7 mouse cellular contexts compared by ENCODE assay signal in genomic region chr6:140337897-140338749, GRCm38 (mm10).
DNase-seq lines count a peak whose midpoint lies in the region; ATAC-seq and TF ChIP-seq lines count a peak whose summit lies in the region.

No protein-coding gene starts in this region.

- peaks cover 24% of the 10 kb centered on the region for H3K4me1 ChIP-seq in lung, embryonic 14.5 days (ENCODE audit: insufficient read depth)
- peaks cover 40% of the 10 kb centered on the region for H3K4me1 ChIP-seq in forebrain, embryonic 12.5 days
- H3K4me1 ChIP-seq in midbrain, embryonic 13.5 days (replicated peaks): peaks cover 38% of the 10 kb centered on the region

- no peak overlapping the region for H3K9ac ChIP-seq in lung, embryonic 14.5 days
- H3K9ac ChIP-seq in forebrain, embryonic 12.5 days: no peak overlapping the region
- H3K9ac ChIP-seq in midbrain, embryonic 13.5 days (replicated peaks): 0 out of 2 replicates have a peak overlapping the region, but pooled peaks have one; percentile 28

- TF ChIP-seq CTCF in lung, embryonic 14.5 days (IDR thresholded peaks at IDR 0.05; ENCODE audit: low read depth): no peak

- H3K27ac ChIP-seq in lung, embryonic 14.5 days (ENCODE audit: low read depth): peak overlapping the region; percentile 78
- H3K27ac ChIP-seq in forebrain, embryonic 12.5 days: peak overlapping the region; percentile 74
- H3K27ac ChIP-seq in midbrain, embryonic 13.5 days: peak overlapping the region; percentile 26; the same call in 1 of the 2 replicates

- H3K27me3 ChIP-seq in lung, embryonic 14.5 days (ENCODE audit: insufficient read depth, low read length): no peaks in the 10 kb centered on the region
- no peaks in the 10 kb centered on the region for H3K27me3 ChIP-seq in forebrain, embryonic 12.5 days
- H3K27me3 ChIP-seq in midbrain, embryonic 13.5 days: no peaks in the 10 kb centered on the region

- WGBS in lung, embryonic 14.5 days: 45% methylated on average over 19 of the region's 19 CpGs
- 20% methylated on average over 19 of the region's 19 CpGs for WGBS in forebrain, embryonic 12.5 days
- 21% methylated on average over 19 of the region's 19 CpGs for WGBS in midbrain, embryonic 13.5 days

- peak; percentile 24 for DNase-seq in lung, embryonic 14.5 days
- no peak for DNase-seq in lung, postnatal 25 days (ENCODE audit: low spot score)
- DNase-seq in kidney, adult 18-20 months: peak; percentile 35
- no peak for DNase-seq in right cerebral cortex, adult 18-20 months

- no peak for ATAC-seq in lung, embryonic 14.5 days (ENCODE audit: insufficient read depth)
- 0 out of 2 replicates have a peak, but pooled peaks have one; percentile 13 for ATAC-seq in forebrain, embryonic 12.5 days (ENCODE audit: low FRiP score)
- ATAC-seq in midbrain, embryonic 13.5 days: peak; percentile 27; the same call in 1 of the 2 replicates
- ATAC-seq in activated CD4-positive, CD25-positive, alpha-beta regulatory T cell, adult 4 months: no peak

- H3K4me3 ChIP-seq in lung, embryonic 14.5 days (ENCODE audit: low read depth, low read length): no peak overlapping the region
- H3K4me3 ChIP-seq in forebrain, embryonic 12.5 days (replicated peaks): 0 out of 2 replicates have a peak overlapping the region, but pooled peaks have one; percentile 11
- peak overlapping the region; percentile 9 for H3K4me3 ChIP-seq in midbrain, embryonic 13.5 days (replicated peaks)

- H3K9me3 ChIP-seq in lung, embryonic 14.5 days (ENCODE audit: low read depth, low read length): no peaks in the 10 kb centered on the region
- no peaks in the 10 kb centered on the region for H3K9me3 ChIP-seq in forebrain, embryonic 12.5 days
- H3K9me3 ChIP-seq in midbrain, embryonic 13.5 days: no peaks in the 10 kb centered on the region

- no peaks in the 10 kb centered on the region for H3K36me3 ChIP-seq in lung, embryonic 14.5 days (ENCODE audit: insufficient read depth)
- no peaks in the 10 kb centered on the region for H3K36me3 ChIP-seq in forebrain, embryonic 12.5 days (replicated peaks)
- H3K36me3 ChIP-seq in midbrain, embryonic 13.5 days: no peaks in the 10 kb centered on the region

- H3K4me2 ChIP-seq in lung, embryonic 14.5 days: peak overlapping the region; percentile 47
- peak overlapping the region; percentile 45 for H3K4me2 ChIP-seq in forebrain, embryonic 12.5 days
- peak overlapping the region; percentile 46 for H3K4me2 ChIP-seq in midbrain, embryonic 13.5 days (replicated peaks)

Comparison
In these comparisons a context has a peak if more than half of its experiments do, and no peak if none do; other contexts are left out.
1. DNase-seq: peak in lung, embryonic 14.5 days (single experiment) and kidney, adult 18-20 months (single experiment); none in lung, postnatal 25 days (single experiment) and right cerebral cortex, adult 18-20 months (single experiment).
2. ATAC-seq: peak in forebrain, embryonic 12.5 days (single experiment) and midbrain, embryonic 13.5 days (single experiment); none in lung, embryonic 14.5 days (single experiment) and activated CD4-positive, CD25-positive, alpha-beta regulatory T cell, adult 4 months (single experiment).
3. H3K27ac ChIP-seq: peak in every context shown above with its lines; median percentile 78 in lung, embryonic 14.5 days; 74 in forebrain, embryonic 12.5 days; 26 in midbrain, embryonic 13.5 days.
4. Peak in every context shown above with its lines, with median percentiles within 50 percentile points of each other: H3K4me2 ChIP-seq.